Mouse (Mus musculus): ENCODE results near the gene Pramef17. TPM values are rescaled to one million over a fixed set of nuclear protein-coding genes. Genes with fewer than 3 reads are reported as not detected.
"Not testable (repeated sequence)": the region's sequence is repeated elsewhere in the genome, so short reads cannot be mapped to it uniquely, and the experiment has no call there.

Pramef17 gene
- polyA plus RNA-seq (2014; fragmentation: Nextera tagmentation; extraction: Ambion mirVana), result not detected in 2 replicates

DNA sequence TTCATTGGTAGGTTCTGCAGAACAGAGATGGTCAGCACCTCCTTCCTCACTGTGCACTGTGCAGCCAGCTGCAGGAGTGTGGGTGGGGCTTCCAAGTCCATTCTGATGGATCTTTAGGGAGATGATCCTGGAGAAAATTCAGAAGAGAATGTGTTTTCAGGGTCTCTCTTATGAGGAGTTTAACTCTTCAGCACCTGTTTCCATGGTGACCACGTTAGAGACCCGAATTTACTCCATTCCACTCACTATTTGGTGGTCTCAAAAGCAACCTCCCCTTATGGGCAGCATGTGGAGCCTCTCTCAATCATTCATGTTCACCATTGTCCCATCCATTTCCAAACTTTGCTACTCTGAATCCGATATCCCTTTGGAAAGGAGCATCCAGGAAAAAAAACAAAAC lies at the start of gene Pramef17:
TSS of gene Pramef17 (minus strand) at position 101 of the 400 bp plus-strand sequence.
- not testable (repeated sequence) for DNase-seq (ENCODE audit: low spot score); ATAC-seq (ENCODE audit: insufficient read depth, low FRiP score, low TSS enrichment); H3K9me3 ChIP-seq (ENCODE audit: control insufficient read depth, low read length); H3K27me3 ChIP-seq (ENCODE audit: control insufficient read depth, insufficient read depth, low read length); H3K36me3 ChIP-seq (ENCODE audit: control insufficient read depth, insufficient read depth, low read length); H3K27ac ChIP-seq (ENCODE audit: low read depth, low read length); H3K4me1 ChIP-seq (ENCODE audit: control insufficient read depth, insufficient read depth, low read length); H3K9ac ChIP-seq (ENCODE audit: low read length); H3K4me2 ChIP-seq (ENCODE audit: low read depth); H3K4me3 ChIP-seq (ENCODE audit: low read depth, low read length)
- WGBS, result 72% methylated on average over 3 of the region's 3 CpGs

DNA sequence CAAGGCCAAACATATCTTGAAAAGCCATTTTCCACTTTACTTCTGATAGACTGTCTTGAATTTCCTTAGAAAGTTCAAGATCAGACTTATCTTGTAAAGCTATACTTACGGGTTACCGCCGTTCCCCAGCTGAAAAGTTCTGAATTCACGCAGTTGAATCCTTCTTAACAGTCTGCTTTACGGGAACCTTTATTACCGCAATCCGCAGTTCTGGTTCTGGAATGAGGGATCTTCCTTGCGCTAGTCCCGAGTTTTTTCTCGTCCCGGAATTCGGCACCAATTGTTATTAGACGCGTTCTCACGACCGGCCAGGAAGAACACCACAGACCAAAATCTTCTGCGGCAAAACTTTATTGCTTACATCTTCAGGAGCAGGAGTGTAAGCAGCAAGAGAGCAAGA lies 6.0 kb downstream of the Pramef17 start:
- not testable (repeated sequence) for DNase-seq (ENCODE audit: low spot score); H3K9me3 ChIP-seq (ENCODE audit: control insufficient read depth, low read length); H3K9ac ChIP-seq (ENCODE audit: low read length); ATAC-seq (ENCODE audit: insufficient read depth, low FRiP score, low TSS enrichment); H3K27me3 ChIP-seq (ENCODE audit: control insufficient read depth, insufficient read depth, low read length); H3K27ac ChIP-seq (ENCODE audit: low read depth, low read length); H3K4me2 ChIP-seq (ENCODE audit: low read depth); H3K4me1 ChIP-seq (ENCODE audit: control insufficient read depth, insufficient read depth, low read length); H3K4me3 ChIP-seq (ENCODE audit: low read depth, low read length); H3K36me3 ChIP-seq (ENCODE audit: control insufficient read depth, insufficient read depth, low read length)
- 92% methylated on average over 12 of the region's 17 CpGs for WGBS

DNA sequence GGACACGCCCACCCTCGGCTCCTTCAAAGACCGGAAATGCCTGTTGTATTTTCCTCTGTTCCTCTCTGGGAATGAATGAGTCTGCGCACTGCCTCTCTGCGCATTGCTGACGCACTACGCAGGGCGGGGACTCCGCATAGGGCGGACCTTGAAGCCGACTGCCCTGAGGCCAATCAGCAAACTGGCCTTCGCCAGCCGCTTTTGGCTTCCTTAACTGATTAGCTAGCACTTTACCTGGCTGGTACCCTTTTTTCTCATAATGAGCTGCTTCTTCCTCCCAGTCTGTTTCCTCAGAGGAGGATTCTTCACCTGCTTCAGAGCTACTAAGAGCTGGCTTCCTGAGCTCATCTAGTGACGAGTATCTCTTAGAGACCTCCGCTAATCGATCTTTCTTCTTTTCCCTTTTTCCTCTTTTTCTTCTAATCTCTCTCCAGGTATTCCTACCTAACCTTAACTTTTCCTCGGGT lies 6.7 kb downstream of the Pramef17 start:
- WGBS, result 92% methylated on average over 8 of the region's 17 CpGs
- H3K27me3 ChIP-seq (ENCODE audit: control insufficient read depth, insufficient read depth, low read length); DNase-seq (ENCODE audit: low spot score); H3K4me3 ChIP-seq (ENCODE audit: low read depth, low read length); H3K27ac ChIP-seq (ENCODE audit: low read depth, low read length); H3K4me1 ChIP-seq (ENCODE audit: control insufficient read depth, insufficient read depth, low read length); H3K36me3 ChIP-seq (ENCODE audit: control insufficient read depth, insufficient read depth, low read length); H3K4me2 ChIP-seq (ENCODE audit: low read depth); ATAC-seq (ENCODE audit: insufficient read depth, low FRiP score, low TSS enrichment); H3K9ac ChIP-seq (ENCODE audit: low read length); H3K9me3 ChIP-seq (ENCODE audit: control insufficient read depth, low read length): not testable (repeated sequence)

DNA sequence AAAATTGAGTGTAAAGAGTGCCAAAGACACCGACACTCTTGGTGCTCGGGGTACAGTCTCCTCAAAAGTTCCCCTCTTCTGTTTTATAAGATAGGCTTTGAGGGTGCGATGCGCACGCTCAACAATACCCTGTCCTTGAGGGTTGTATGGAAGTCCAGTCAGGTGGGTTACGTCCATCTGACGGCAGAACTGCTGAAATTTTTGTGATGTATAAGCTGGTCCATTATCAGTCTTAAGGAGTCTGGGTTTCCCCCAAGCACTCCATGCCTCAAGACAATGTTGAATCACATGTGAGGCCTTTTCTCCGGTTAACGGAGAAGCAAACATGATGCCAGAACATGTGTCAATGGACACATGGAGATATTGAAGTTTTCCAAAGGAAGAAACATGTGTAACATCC lies 8.4 kb downstream of the Pramef17 start:
- not testable (repeated sequence) for H3K27me3 ChIP-seq (ENCODE audit: control insufficient read depth, insufficient read depth, low read length); H3K9ac ChIP-seq (ENCODE audit: low read length); H3K36me3 ChIP-seq (ENCODE audit: control insufficient read depth, insufficient read depth, low read length); H3K4me2 ChIP-seq (ENCODE audit: low read depth); DNase-seq (ENCODE audit: low spot score); ATAC-seq (ENCODE audit: insufficient read depth, low FRiP score, low TSS enrichment); H3K4me3 ChIP-seq (ENCODE audit: low read depth, low read length); H3K4me1 ChIP-seq (ENCODE audit: control insufficient read depth, insufficient read depth, low read length); H3K27ac ChIP-seq (ENCODE audit: low read depth, low read length); H3K9me3 ChIP-seq (ENCODE audit: control insufficient read depth, low read length)
- WGBS, result 100% methylated on average over 2 of the region's 9 CpGs

DNA sequence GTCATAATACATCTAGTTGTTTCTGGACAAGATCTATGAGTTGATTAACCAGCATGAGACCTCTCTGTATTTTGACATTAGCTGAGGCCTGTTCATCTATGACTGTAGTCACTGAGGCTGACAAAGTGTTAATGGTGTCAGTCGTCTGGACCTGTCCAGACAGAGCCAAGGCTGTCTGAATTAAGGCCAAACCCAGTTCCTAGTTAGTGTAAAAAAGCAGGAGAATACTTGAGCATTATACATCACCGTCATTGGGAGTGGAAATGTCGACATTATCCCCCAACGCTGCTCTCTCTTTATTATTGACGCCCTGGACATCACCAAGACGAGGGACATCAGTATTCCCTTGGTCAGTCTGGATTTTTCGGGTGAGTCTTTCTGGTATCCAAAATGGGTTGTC lies 9.0 kb downstream of the Pramef17 start:
- DNase-seq (ENCODE audit: low spot score); H3K36me3 ChIP-seq (ENCODE audit: control insufficient read depth, insufficient read depth, low read length); H3K4me3 ChIP-seq (ENCODE audit: low read depth, low read length); H3K4me1 ChIP-seq (ENCODE audit: control insufficient read depth, insufficient read depth, low read length); ATAC-seq (ENCODE audit: insufficient read depth, low FRiP score, low TSS enrichment); H3K27me3 ChIP-seq (ENCODE audit: control insufficient read depth, insufficient read depth, low read length); H3K27ac ChIP-seq (ENCODE audit: low read depth, low read length); H3K9me3 ChIP-seq (ENCODE audit: control insufficient read depth, low read length); H3K4me2 ChIP-seq (ENCODE audit: low read depth); H3K9ac ChIP-seq (ENCODE audit: low read length): not testable (repeated sequence)
- no CpG with 5 or more reads among the region's 7 CpGs for WGBS

DNA sequence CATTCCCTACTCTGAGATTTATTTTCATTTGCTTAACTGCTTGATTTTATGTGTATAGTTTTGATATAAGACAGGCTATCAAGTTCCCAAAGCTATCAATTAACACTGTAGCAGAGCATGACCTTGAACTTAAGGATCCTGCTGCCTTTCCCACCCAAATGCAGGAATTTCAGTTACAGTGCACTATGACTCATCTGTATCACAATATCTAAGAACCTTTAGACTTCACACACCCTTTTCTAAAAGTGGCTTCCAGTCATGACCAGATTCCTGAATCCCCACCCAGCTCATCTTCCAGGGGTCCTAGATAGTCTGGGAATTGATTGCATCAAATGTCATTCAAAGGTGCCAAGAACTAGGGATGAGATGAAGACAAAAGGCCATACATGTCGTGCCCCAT lies 10.7 kb downstream of the Pramef17 start:
- H3K9ac ChIP-seq (ENCODE audit: low read length); H3K9me3 ChIP-seq (ENCODE audit: control insufficient read depth, low read length); DNase-seq (ENCODE audit: low spot score); H3K4me1 ChIP-seq (ENCODE audit: control insufficient read depth, insufficient read depth, low read length); H3K36me3 ChIP-seq (ENCODE audit: control insufficient read depth, insufficient read depth, low read length); H3K4me2 ChIP-seq (ENCODE audit: low read depth); H3K27ac ChIP-seq (ENCODE audit: low read depth, low read length); ATAC-seq (ENCODE audit: insufficient read depth, low FRiP score, low TSS enrichment); H3K27me3 ChIP-seq (ENCODE audit: control insufficient read depth, insufficient read depth, low read length); H3K4me3 ChIP-seq (ENCODE audit: low read depth, low read length): not testable (repeated sequence)
- no CpG with 5 or more reads among the region's 1 CpGs for WGBS

DNA sequence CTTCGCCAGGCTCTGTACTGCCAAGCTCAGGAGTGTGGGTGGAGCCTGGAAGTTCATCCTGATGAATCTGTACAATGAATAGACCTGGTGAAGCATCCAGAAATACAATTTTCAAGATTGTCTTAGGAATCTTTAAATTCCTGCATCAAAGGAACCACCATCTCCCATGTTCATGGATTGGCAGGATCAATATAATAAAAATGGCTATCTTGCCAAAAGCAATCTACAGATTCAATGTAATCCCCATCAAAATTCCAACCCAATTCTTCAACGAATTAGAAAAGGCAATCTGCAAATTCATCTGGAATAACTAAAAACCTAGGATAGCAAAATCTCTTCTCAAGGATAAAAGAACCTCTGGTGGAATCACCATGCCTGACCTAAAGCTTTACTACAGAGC lies 27.3 kb downstream of the Pramef17 start, which contains the start of gene Gm13101:
TSS of gene Gm13101 (minus strand) at position 101 of the 400 bp plus-strand sequence.
- ATAC-seq (ENCODE audit: insufficient read depth, low FRiP score, low TSS enrichment); H3K36me3 ChIP-seq (ENCODE audit: control insufficient read depth, insufficient read depth, low read length); H3K4me2 ChIP-seq (ENCODE audit: low read depth); H3K4me3 ChIP-seq (ENCODE audit: low read depth, low read length); H3K9ac ChIP-seq (ENCODE audit: low read length); H3K9me3 ChIP-seq (ENCODE audit: control insufficient read depth, low read length); H3K27me3 ChIP-seq (ENCODE audit: control insufficient read depth, insufficient read depth, low read length); DNase-seq (ENCODE audit: low spot score); H3K27ac ChIP-seq (ENCODE audit: low read depth, low read length); H3K4me1 ChIP-seq (ENCODE audit: control insufficient read depth, insufficient read depth, low read length): not testable (repeated sequence)
- WGBS, result 51% methylated on average over 2 of the region's 2 CpGs

DNA sequence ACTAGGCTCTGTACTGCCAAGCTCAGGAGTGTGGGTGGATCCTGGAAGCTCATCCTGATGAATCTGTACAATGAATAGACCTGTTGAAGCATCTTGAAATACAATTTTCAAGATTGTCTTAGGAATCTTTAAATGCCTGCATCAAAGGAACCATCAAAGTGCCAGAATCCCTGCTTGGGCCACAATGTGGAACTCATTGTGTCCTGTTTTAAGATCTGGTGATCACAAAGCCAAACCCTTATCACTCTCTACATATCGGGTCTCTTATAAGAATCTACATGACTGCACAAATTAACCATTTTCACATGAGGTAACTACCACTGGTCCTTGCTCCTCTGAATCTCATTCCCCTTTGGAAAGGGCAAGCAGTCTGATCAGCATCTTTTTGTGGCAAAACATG lies 43.3 kb downstream of the Pramef17 start, which contains the start of gene Pramef25:
TSS of gene Pramef25 (minus strand) at position 101 of the 400 bp plus-strand sequence.
- not testable (repeated sequence) for H3K4me2 ChIP-seq (ENCODE audit: low read depth); ATAC-seq (ENCODE audit: insufficient read depth, low FRiP score, low TSS enrichment); H3K4me3 ChIP-seq (ENCODE audit: low read depth, low read length); H3K9me3 ChIP-seq (ENCODE audit: control insufficient read depth, low read length); H3K9ac ChIP-seq (ENCODE audit: low read length); H3K27me3 ChIP-seq (ENCODE audit: control insufficient read depth, insufficient read depth, low read length); DNase-seq (ENCODE audit: low spot score); H3K4me1 ChIP-seq (ENCODE audit: control insufficient read depth, insufficient read depth, low read length); H3K27ac ChIP-seq (ENCODE audit: low read depth, low read length); H3K36me3 ChIP-seq (ENCODE audit: control insufficient read depth, insufficient read depth, low read length)
- 82% methylated on average over 1 of the region's 1 CpGs for WGBS
